Mouse (Mus musculus): ENCODE results near the gene Gstp3.

DNA sequence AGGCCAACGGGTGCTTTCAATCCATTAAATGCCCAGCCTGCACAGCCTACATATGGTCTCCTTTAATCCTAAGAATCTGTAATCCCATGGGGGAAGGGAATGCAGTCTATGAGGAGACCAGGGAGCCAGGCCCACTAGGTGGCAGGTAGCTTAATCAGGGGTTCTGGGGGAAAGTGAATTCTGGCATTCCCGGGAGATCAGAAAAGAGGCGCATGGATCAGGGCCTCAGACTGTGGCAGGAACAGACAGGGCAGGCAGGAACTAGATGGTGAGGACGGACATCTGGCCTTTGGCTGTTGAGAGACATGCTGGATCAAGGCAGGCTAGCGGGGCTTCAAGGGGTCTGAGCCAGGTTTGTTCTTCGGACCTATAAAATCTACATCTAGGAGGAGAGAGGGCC lies 42.1 kb upstream of the Gstp3 start:
- TF ChIP-seq CTCF (IDR thresholded peaks at IDR 0.05; ENCODE audit: insufficient read depth, low read length) (no peak), POLR2A (IDR thresholded peaks at IDR 0.05; ENCODE audit: borderline replicate concordance, extremely low read depth, low read depth, low read length) (no peak)

Measured in lung, adult 2 months (tissue).